ENCODE assay signal across 25 mouse cellular contexts in the genomic region with DNA sequence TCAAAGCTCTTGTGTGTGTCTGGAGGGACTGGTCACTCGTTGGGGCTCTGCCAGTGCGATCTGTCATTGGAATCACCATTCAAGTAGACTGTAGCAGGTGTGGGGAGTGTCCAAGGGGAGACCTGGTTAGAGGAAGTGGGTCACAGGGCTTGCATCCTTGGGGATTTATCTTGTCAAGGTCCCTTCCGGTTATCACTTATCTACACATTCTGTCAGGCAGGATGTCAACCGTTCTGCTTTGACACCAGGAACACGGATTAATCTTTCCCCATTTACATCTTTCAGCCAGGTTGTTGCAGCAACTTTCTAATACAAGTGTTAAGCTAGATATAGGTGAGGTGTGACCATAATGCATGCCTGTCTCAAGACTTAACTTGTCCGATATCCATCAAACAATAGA. TPM values are rescaled to one million over a fixed set of nuclear protein-coding genes. Genes with fewer than 3 reads are reported as not detected.
"Had no signal": no experiment of that assay in that cellular context is flagged by ENCODE, and none has a peak within 500 bp of the region (broad histone marks: within the 10 kb centered on the region; RNA-seq: fewer than 3 reads in every experiment).

No protein-coding gene starts in this region.

- H3K4me3 ChIP-seq: heart, embryonic 13.5 days; heart, embryonic 15.5 days; hindbrain, embryonic 13.5 days; hindbrain, embryonic 15.5 days; kidney, embryonic 15.5 days; limb, embryonic 13.5 days; limb, embryonic 15.5 days; liver, embryonic 12.5 days had no signal

- H3K4me1 ChIP-seq: hindbrain, embryonic 15.5 days had no signal

- H3K9ac ChIP-seq: heart, embryonic 13.5 days; heart, embryonic 15.5 days; hindbrain, embryonic 13.5 days; hindbrain, embryonic 15.5 days; kidney, embryonic 15.5 days; limb, embryonic 13.5 days; limb, embryonic 15.5 days; liver, embryonic 12.5 days; liver, embryonic 14.5 days had no signal

- H3K27ac ChIP-seq: heart, embryonic 13.5 days; heart, embryonic 15.5 days; hindbrain, embryonic 13.5 days; hindbrain, embryonic 15.5 days; hindbrain, postnatal 0 days; kidney, embryonic 15.5 days; kidney, postnatal 0 days; limb, embryonic 13.5 days; limb, embryonic 15.5 days; liver, embryonic 12.5 days; liver, embryonic 14.5 days had no signal

- DNase-seq: gastrocnemius, postnatal 14 days; heart, adult 18-20 months; heart, postnatal 14 days; heart, postnatal 36 days; kidney, adult 11 months; kidney, adult 2 months; kidney, adult 9 months; kidney, postnatal 14 days; kidney, postnatal 36 days; layer of hippocampus, adult 9-11 months; layer of hippocampus, postnatal 36 days; left cerebral cortex, postnatal 4 days had no signal

- H3K27me3 ChIP-seq: heart, embryonic 13.5 days; heart, embryonic 15.5 days; hindbrain, embryonic 15.5 days; kidney, embryonic 15.5 days; limb, embryonic 13.5 days; limb, embryonic 15.5 days had no signal

- H3K36me3 ChIP-seq: heart, embryonic 13.5 days; heart, embryonic 15.5 days; hindbrain, embryonic 13.5 days; hindbrain, embryonic 15.5 days; kidney, embryonic 15.5 days; liver, embryonic 12.5 days had no signal

- H3K9me3 ChIP-seq: heart, embryonic 15.5 days; hindbrain, embryonic 13.5 days; hindbrain, embryonic 15.5 days; limb, embryonic 15.5 days had no signal

RNA-seq across cellular contexts. Expression of gene C1qtnf1, which starts 27.8 kb away (rescaled TPM):
- total RNA-seq: granulocyte monocyte progenitor cell, adult 5-6 weeks; hematopoietic stem cell, adult 5-6 weeks had no signal
